Comparison of ENCODE assay signal across 9 mouse cellular contexts in genomic region chr10:116579478-116579877, GRCm38 (mm10). TPM values are rescaled to one million over a fixed set of nuclear protein-coding genes. Genes with fewer than 3 reads are reported as not detected.
A peak's percentile ranks its signal among the peaks of the same experiment; 100 is the strongest.
DNase-seq lines count a peak whose midpoint lies in the region; ATAC-seq and TF ChIP-seq lines count a peak whose summit lies in the region.
"Had no signal": no experiment of that assay in that cellular context is flagged by ENCODE, and none has a peak within 500 bp of the region (broad histone marks: within the 10 kb centered on the region; RNA-seq: fewer than 3 reads in every experiment).

No protein-coding gene starts in this region.

- TF ChIP-seq CTCF in kidney, postnatal 0 days (IDR thresholded peaks at IDR 0.05; ENCODE audit: low read depth) = no peak
- no peak for TF ChIP-seq CTCF in forebrain, postnatal 0 days (IDR thresholded peaks at IDR 0.05; ENCODE audit: low read depth)

- H3K4me1 ChIP-seq in kidney, postnatal 0 days (replicated peaks; ENCODE audit: insufficient read depth, low read length) = no peaks in the 10 kb centered on the region
- H3K4me1 ChIP-seq in forebrain, postnatal 0 days (ENCODE audit: insufficient read depth) = 0 out of 2 replicates have a peak, but pooled peaks cover 6% of the 10 kb centered on the region
- peaks cover 2% of the 10 kb centered on the region; the same call in 1 of the 2 replicates for H3K4me1 ChIP-seq in limb, embryonic 15.5 days
- H3K4me1 ChIP-seq in neural tube, embryonic 14.5 days (ENCODE audit: control insufficient read depth, insufficient read depth, low read length) = peaks cover 17% of the 10 kb centered on the region
- peaks cover 6% of the 10 kb centered on the region; the same call in 1 of the 2 replicates for H3K4me1 ChIP-seq in kidney, embryonic 16.5 days (ENCODE audit: insufficient read depth, low read length)

- H3K4me3 ChIP-seq in kidney, postnatal 0 days (replicated peaks; ENCODE audit: low read depth, low read length) = 0 out of 2 replicates have a peak overlapping the region, but pooled peaks have one; percentile 90
- no peak overlapping the region for H3K4me3 ChIP-seq in forebrain, postnatal 0 days (ENCODE audit: low read depth, low read length)
- H3K4me3 ChIP-seq in limb, embryonic 15.5 days = no peak overlapping the region
- peak overlapping the region; percentile 97; the same call in 1 of the 2 replicates for H3K4me3 ChIP-seq in neural tube, embryonic 14.5 days (ENCODE audit: low read depth, low read length)
- no peak overlapping the region for H3K4me3 ChIP-seq in kidney, embryonic 16.5 days (ENCODE audit: low read length)

- no peaks in the 10 kb centered on the region for H3K27me3 ChIP-seq in kidney, postnatal 0 days (ENCODE audit: insufficient read depth, low read length)
- no peaks in the 10 kb centered on the region for H3K27me3 ChIP-seq in forebrain, postnatal 0 days (ENCODE audit: insufficient read depth, low read length)
- no peaks in the 10 kb centered on the region for H3K27me3 ChIP-seq in limb, embryonic 15.5 days
- H3K27me3 ChIP-seq in neural tube, embryonic 14.5 days (ENCODE audit: control insufficient read depth, insufficient read depth, low read length) = no peaks in the 10 kb centered on the region
- H3K27me3 ChIP-seq in kidney, embryonic 16.5 days (ENCODE audit: insufficient read depth, low read length) = no peaks in the 10 kb centered on the region

- no peak overlapping the region for H3K9ac ChIP-seq in kidney, postnatal 0 days (ENCODE audit: low read depth, low read length)
- no peak overlapping the region for H3K9ac ChIP-seq in forebrain, postnatal 0 days
- H3K9ac ChIP-seq in limb, embryonic 15.5 days = no peak overlapping the region
- no peak overlapping the region for H3K9ac ChIP-seq in neural tube, embryonic 14.5 days (replicated peaks; ENCODE audit: low read depth, low read length)
- H3K9ac ChIP-seq in kidney, embryonic 16.5 days (replicated peaks; ENCODE audit: low read length) = no peak overlapping the region

- no peak for ATAC-seq in kidney, postnatal 0 days (replicated peaks; ENCODE audit: low FRiP score, low read depth)
- ATAC-seq in forebrain, postnatal 0 days = no peak
- no peak for ATAC-seq in limb, embryonic 15.5 days (ENCODE audit: insufficient number of reproducible peaks, low FRiP score, low TSS enrichment, low read depth)
- ATAC-seq in neural tube, embryonic 14.5 days (ENCODE audit: low read depth) = no peak
- no peak for ATAC-seq in kidney, embryonic 16.5 days (ENCODE audit: low FRiP score, low TSS enrichment)

- no peaks in the 10 kb centered on the region for H3K36me3 ChIP-seq in kidney, postnatal 0 days (ENCODE audit: insufficient read depth, low read length)
- no peaks in the 10 kb centered on the region for H3K36me3 ChIP-seq in forebrain, postnatal 0 days (ENCODE audit: insufficient read depth)
- H3K36me3 ChIP-seq in limb, embryonic 15.5 days = 0 out of 2 replicates have a peak, but pooled peaks cover 3% of the 10 kb centered on the region
- no peaks in the 10 kb centered on the region for H3K36me3 ChIP-seq in neural tube, embryonic 14.5 days (ENCODE audit: control insufficient read depth, insufficient read depth, low read length)
- 0 out of 2 replicates have a peak, but pooled peaks cover under 1% of the 10 kb centered on the region for H3K36me3 ChIP-seq in kidney, embryonic 16.5 days (ENCODE audit: insufficient read depth, low read length)

- no peak overlapping the region for H3K27ac ChIP-seq in kidney, postnatal 0 days
- H3K27ac ChIP-seq in forebrain, postnatal 0 days (ENCODE audit: low read depth, low read length) = no peak overlapping the region
- no peak overlapping the region for H3K27ac ChIP-seq in limb, embryonic 15.5 days
- H3K27ac ChIP-seq in neural tube, embryonic 14.5 days (ENCODE audit: low read depth, low read length) = no peak overlapping the region
- H3K27ac ChIP-seq in kidney, embryonic 16.5 days (ENCODE audit: low read length) = no peak overlapping the region

- no peaks in the 10 kb centered on the region for H3K9me3 ChIP-seq in kidney, postnatal 0 days (replicated peaks; ENCODE audit: low read length)
- no peaks in the 10 kb centered on the region for H3K9me3 ChIP-seq in forebrain, postnatal 0 days (ENCODE audit: low read length)
- no peaks in the 10 kb centered on the region for H3K9me3 ChIP-seq in limb, embryonic 15.5 days
- no peaks in the 10 kb centered on the region for H3K9me3 ChIP-seq in neural tube, embryonic 14.5 days (ENCODE audit: control insufficient read depth, low read length)
- no peaks in the 10 kb centered on the region for H3K9me3 ChIP-seq in kidney, embryonic 16.5 days (ENCODE audit: low read length)

- no peak for DNase-seq in kidney, postnatal 0 days (ENCODE audit: low spot score)
- no peak for DNase-seq in kidney, postnatal 36 days
- DNase-seq in forebrain, postnatal 0 days = no peak
- no peak for DNase-seq in layer of hippocampus, adult 18-20 months (ENCODE audit: low spot score in 2 of 2)
- no peak for DNase-seq in gastrocnemius, postnatal 10 days
- DNase-seq: thymus, adult 2 months had no signal

- peak overlapping the region; percentile 57 for H3K4me2 ChIP-seq in kidney, postnatal 0 days (ENCODE audit: low read length)
- H3K4me2 ChIP-seq in forebrain, postnatal 0 days (ENCODE audit: low read depth) = peak overlapping the region; percentile 71; the same call in 1 of the 2 replicates
- peak overlapping the region; percentile 19; the same call in 1 of the 2 replicates for H3K4me2 ChIP-seq in limb, embryonic 15.5 days
- H3K4me2 ChIP-seq in neural tube, embryonic 14.5 days (ENCODE audit: low read depth, low read length) = peak overlapping the region; percentile 77; the same call in 1 of the 2 replicates
- no peak overlapping the region for H3K4me2 ChIP-seq in kidney, embryonic 16.5 days (replicated peaks; ENCODE audit: low read depth, low read length)

RNA-seq across cellular contexts. Expression of gene Cnot2, which starts 1.8 kb away (rescaled TPM):
- polyA plus RNA-seq in kidney, postnatal 0 days (2015; fragmentation: Nextera tagmentation; extraction: Ambion mirVana) = 73.4 and 83.5 TPM in 2 replicates
- 96.5 and 111 TPM in 2 replicates for total RNA-seq in forebrain, postnatal 0 days (2014; rRNA removed)
- 72.5 and 75.8 TPM in 2 replicates for polyA plus RNA-seq in forebrain, postnatal 0 days (2015; fragmentation: Nextera tagmentation; extraction: Ambion mirVana)
- 102 and 108 TPM in 2 replicates for polyA plus RNA-seq in limb, embryonic 15.5 days (2015; fragmentation: Nextera tagmentation; extraction: Ambion mirVana)
- polyA plus RNA-seq in neural tube, embryonic 14.5 days (2014; fragmentation: Nextera tagmentation; extraction: Ambion mirVana) = 103 and 111 TPM in 2 replicates
- total RNA-seq in layer of hippocampus, adult 18-20 months (2021) = 10 to 100 TPM; 83.7 to 85.4 TPM
- 10 to 100 TPM; 45.9 to 48.1 TPM for total RNA-seq in gastrocnemius, postnatal 10 days (2021)
- 108 and 110 TPM in 2 replicates for polyA plus RNA-seq in kidney, embryonic 16.5 days (2015; fragmentation: Nextera tagmentation; extraction: Ambion mirVana)

Comparison
In these comparisons a context has a peak if more than half of its experiments do, and no peak if none do; other contexts are left out.
1. H3K4me3 ChIP-seq: peak in kidney, postnatal 0 days (single experiment) and neural tube, embryonic 14.5 days (single experiment); none in forebrain, postnatal 0 days (single experiment), limb, embryonic 15.5 days (single experiment) and kidney, embryonic 16.5 days (single experiment).